Mouse (Mus musculus) cerebellum, postnatal 14 days (tissue): Measurements from ENCODE around the gene Ski.
A peak's percentile ranks its signal among the peaks of the same experiment; 100 is the strongest.

Experiments used
- DNase-seq, 2 experiments: peaks; one replicate each; pipeline ENCODE4 v3.0.0; 2021; ENCODE audit warnings: mixed read lengths in 2 of 2

Gene Ski

DNA sequence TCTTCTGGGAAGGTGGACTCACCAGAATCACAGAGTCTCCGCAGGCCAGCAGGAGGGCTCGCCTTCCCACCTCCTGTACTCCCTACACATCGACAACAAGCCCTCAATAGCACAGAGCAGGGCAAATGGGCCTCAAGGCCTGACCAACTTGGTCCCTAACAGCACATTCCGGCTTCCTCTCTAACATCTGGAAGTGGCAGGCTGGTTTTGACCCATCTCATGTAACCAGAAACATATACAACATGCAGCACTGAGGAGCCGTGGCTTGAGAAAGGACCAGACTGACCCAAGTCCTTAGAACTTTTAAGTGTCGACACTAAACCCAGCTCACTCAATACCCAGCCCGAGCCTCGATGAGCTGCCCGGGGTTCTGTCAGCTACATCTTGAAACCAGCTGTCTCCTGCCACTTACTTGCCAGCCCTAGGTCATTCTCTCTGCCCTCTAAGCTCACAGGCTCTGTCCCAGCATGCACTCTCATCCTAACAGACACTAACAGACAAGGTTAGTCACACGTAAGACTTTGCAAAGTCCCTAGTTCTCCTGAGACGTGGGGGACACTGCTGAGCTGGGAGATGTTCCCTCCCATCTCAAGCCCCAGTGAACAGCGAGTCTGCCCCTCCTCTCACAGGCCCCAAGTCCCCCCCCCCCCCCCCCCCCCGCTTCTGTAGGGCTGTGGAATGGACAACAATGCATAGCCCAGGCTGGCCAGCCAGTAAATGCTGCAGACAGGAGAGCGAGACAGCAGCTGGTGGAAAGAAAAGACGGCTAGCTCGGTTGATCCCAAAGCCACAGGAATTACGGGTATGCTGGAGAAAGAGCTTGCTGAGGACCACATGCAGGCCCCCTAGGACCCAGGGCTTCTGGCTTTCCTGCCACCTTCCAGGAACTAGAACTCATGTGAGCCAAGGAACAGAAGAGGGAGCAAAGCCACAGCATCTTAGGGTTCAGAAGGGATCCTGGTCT lies 48.3 kb downstream of the Ski start:
- DNase-seq, result peak in 1 of 2 experiments; percentile 18

GRCm38 (mm10) chr4:155172909-155173821 lies 49.2 kb downstream of the Ski start:
- peak; percentile 66 to 78 for DNase-seq

DNA sequence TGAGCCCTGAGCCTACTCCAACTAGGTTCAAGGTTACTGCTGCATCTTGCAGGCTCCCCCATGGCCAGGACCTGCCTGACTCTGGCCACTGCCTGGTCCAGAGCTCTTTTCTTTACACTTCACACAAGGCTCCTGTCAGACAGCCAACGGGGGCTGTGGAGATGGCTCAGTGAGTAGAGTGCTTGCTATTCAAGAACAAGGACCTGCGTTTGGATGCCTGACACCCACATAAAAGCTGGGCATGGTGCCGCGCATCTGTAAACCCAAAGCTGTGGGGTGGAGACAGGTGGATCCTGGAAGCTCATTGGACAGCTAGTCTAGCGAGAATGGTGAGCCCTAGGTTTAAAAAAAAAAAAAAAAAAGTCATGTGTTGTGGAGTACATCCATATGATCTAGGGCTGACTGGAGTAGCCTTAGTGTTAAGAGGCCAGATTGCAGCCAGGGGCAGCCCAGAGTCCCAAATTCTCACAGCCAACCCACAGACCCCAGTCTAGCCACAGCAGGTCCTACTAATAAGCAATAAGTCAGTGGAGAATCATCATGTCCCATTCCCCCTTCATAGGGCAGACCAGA lies 50.3 kb downstream of the Ski start:
- DNase-seq, result no peak

DNA sequence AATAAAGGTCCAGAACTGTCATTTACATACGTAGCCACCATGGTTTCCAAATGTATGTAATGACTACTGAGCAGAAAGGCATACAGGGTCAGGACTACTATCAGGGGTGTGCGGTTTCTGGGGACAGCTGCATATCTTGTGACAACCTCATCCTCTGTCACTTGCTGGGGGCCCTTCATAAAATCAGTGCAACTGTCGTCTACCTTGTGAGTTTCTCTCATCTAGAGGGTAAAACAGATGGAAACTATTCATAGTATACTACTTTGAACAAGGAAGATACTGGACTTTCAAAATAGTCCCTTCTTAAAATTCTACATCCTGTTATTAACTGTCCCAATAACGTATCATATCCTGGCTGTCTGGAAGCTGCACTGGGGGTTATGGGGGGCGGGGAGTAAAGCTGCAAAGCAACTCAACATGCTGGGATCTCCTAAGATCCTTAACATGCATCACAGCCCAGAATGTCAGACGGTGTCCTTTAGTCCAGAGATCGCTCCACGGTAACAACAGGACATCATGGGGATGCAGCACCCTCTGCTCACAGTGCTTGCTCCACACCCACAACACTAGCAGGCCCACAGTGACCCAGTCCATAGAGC lies 51.7 kb downstream of the Ski start:
- DNase-seq, result no peak

DNA sequence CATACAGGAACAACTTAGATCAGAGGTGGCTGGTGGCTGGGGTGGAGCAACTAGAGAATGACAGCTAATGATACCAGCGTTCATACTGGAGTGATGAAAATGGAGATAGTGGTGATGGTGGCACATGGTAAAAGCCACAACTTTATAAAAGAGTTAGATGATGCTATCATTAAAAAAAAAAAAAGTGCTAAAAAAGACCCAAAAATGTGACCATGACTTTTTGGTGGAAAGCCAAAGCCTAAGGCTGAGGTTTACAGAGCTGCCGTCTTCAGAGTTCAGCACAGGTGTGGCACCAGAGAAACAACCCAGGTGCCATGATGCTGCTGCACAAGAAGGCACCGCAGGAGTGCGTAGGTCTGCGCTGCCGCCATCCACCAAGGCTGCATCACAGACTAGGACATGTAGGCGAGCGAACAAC lies 53.5 kb downstream of the Ski start:
- DNase-seq, result no peak

- no peak for DNase-seq
Observed at GRCm38 (mm10) chr4:155165861-155166260, 56.5 kb downstream of the Ski start.

GRCm38 (mm10) chr4:155164550-155164949 lies 57.8 kb downstream of the Ski start:
- peak; percentile 81 to 86 for DNase-seq

- no peak for DNase-seq
Observed at GRCm38 (mm10) chr4:155163685-155164084, 58.7 kb downstream of the Ski start.

DNA sequence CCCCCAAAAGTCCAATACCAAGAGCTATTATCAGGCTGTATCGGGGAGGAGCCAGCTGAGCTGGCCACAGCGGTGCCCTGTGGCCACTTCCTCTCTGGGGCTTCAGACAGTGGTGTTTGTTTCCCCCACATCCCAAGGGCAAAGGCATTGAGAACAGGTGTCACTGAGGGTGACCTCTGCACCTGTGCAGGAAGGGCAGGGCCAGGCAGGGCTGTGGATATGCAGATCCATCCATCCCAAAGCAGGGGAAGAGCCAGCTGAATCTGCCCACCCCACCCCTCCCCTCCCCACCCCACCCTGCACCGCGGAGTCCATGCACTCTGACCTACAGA lies 59.1 kb downstream of the Ski start:
- DNase-seq, result no peak

GRCm38 (mm10) chr4:155162433-155163319 lies 59.7 kb downstream of the Ski start:
- DNase-seq, result no peak

DNA sequence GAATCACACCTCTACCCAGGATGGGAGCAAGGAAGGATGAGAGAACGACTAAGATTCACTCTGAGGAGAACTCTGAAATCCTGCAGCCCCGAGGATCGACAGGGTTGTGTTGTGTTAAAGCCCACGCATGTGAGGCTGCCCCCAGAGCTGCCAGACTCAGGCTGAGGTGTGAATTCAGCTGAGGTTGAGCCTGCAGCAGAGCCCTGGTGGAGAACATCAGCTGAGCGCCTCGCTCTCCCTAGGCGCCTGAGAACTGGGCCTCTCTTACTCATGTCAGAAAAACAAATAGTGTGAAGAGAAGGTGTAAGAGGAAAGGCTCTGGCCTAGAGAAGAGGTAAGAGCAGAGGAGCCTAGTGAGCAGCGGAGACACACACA lies 63.9 kb downstream of the Ski start:
- DNase-seq, result no peak

GRCm38 (mm10) chr4:155157871-155158542 lies 64.4 kb downstream of the Ski start:
- DNase-seq, result no peak

- no peak for DNase-seq
Observed at GRCm38 (mm10) chr4:155156734-155157133, 65.7 kb downstream of the Ski start.

GRCm38 (mm10) chr4:155154986-155155385 lies 67.4 kb downstream of the Ski start:
- DNase-seq, result no peak

- no peak for DNase-seq
Observed at GRCm38 (mm10) chr4:155153389-155154072, 68.9 kb downstream of the Ski start.

- peak; percentile 92 to 97 for DNase-seq
Observed at GRCm38 (mm10) chr4:155152476-155152875, 69.9 kb downstream of the Ski start.

GRCm38 (mm10) chr4:155151845-155152244 lies 70.5 kb downstream of the Ski start:
- no peak for DNase-seq

DNA sequence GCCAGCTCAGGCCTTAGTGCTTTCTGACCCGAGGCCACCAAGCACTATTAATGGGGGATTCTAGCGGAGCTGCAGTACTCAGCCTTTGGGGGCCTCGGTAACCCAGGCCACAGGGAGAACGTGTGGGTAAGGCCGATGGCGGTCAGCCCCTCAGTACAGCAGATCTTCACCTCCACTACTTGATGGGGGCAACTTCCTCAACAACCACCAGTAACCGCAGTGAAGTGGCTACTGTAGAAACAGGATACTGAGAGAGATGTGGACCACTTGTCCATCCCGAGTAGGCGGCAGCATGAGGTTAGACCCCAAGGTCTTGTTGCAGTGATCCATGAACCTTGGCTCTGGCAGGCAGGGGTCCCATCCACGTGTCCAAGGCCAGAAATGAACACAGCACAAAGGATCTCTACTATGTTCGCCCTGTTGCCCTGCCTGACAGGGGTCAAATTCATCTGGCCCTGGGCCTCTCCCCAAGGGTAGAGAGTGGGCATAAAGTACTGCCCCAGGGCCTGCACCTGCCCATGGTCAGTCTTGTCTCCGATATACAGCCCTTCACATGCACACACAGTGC lies 71.1 kb downstream of the Ski start:
- DNase-seq, result peak in 1 of 2 experiments; percentile 47

GRCm38 (mm10) chr4:155150276-155151113 lies 71.9 kb downstream of the Ski start:
- peak; percentile 65 to 66 for DNase-seq
